Mouse (Mus musculus) MEL (cell line): ENCODE measurements around the gene Ptprf. TPM values are rescaled to one million over a fixed set of nuclear protein-coding genes. Genes with fewer than 3 reads are reported as not detected.

Source experiments
- DNase-seq: peaks from one replicate; pipeline ENCODE4 v3.0.0; 2011; ENCODE audit warnings: low read depth, low spot score
- H3K27ac ChIP-seq: 2 replicates; pipeline ENCODE4 v1.5.1; 2012; ENCODE audit warnings: low read depth, mild to moderate bottlenecking, control low read depth, low read length, moderate library complexity; ENCODE audit not compliant: control insufficient read depth
- H3K27me3 ChIP-seq, 2 experiments: fragments of 150-350 bp in 1 of 2; sonication (generic) in 1 of 2; 2 replicates each; pipeline ENCODE4 v1.6.1; 2012; ENCODE audit warnings: low read length in 2 of 2, mild to moderate bottlenecking in 2 of 2, improper control_type of control experiment in 1 of 2, moderate library complexity in 1 of 2; ENCODE audit not compliant: insufficient read depth in 2 of 2, control insufficient read depth in 1 of 2
- H3K36me3 ChIP-seq, 2 experiments: 2 replicates each; pipeline ENCODE4 v1.6.1; 2012 to 2014; ENCODE audit warnings: low read length in 2 of 2, improper control_type of control experiment in 1 of 2, inconsistent platforms in 1 of 2, mild to moderate bottlenecking in 1 of 2; ENCODE audit not compliant: insufficient read depth in 2 of 2, control insufficient read depth in 1 of 2
- H3K4me1 ChIP-seq, 2 experiments: fragments of 150-350 bp in 1 of 2; sonication (generic) in 1 of 2; 2 replicates each; pipeline ENCODE4 v1.6.1; 2012; ENCODE audit warnings: low read length in 2 of 2, improper control_type of control experiment in 1 of 2, mild to moderate bottlenecking in 1 of 2; ENCODE audit not compliant: insufficient read depth in 2 of 2, control insufficient read depth in 1 of 2
- H3K4me3 ChIP-seq, 2 experiments: fragments of 150-350 bp in 1 of 2; sonication (generic) in 1 of 2; 2 replicates each; pipeline ENCODE4 v1.5.1; 2012; ENCODE audit warnings: low read depth in 2 of 2, low read length in 2 of 2, mild to moderate bottlenecking in 2 of 2, moderate library complexity in 2 of 2, control low read depth in 1 of 2, improper control_type of control experiment in 1 of 2; ENCODE audit not compliant: control insufficient read depth in 1 of 2, insufficient read depth in 1 of 2
- H3K79me2 ChIP-seq: 2 replicates; pipeline ENCODE4 v1.6.1; 2012; ENCODE audit warnings: mild to moderate bottlenecking, low read length, moderate library complexity; ENCODE audit not compliant: control insufficient read depth, poor library complexity, insufficient read depth
- H3K9ac ChIP-seq: 2 replicates; pipeline ENCODE4 v1.6.1; 2012; ENCODE audit warnings: low read depth, mild to moderate bottlenecking, control low read depth, low read length, moderate library complexity; ENCODE audit not compliant: control insufficient read depth, poor library complexity, severe bottlenecking
- H3K9me3 ChIP-seq: fragments of 150-350 bp; sonication (generic); replicated peaks from 2 replicates; pipeline ENCODE4 v1.6.1; 2012; ENCODE audit warnings: mild to moderate bottlenecking, low read length, improper control_type of control experiment, moderate library complexity; ENCODE audit not compliant: insufficient read depth
- CHD1 ChIP-seq: IDR thresholded peaks from 2 replicates; pipeline ENCODE4 v1.6.1; 2012; ENCODE audit warnings: low read depth, mild to moderate bottlenecking, inconsistent platforms, low read length, improper control_type of control experiment
- CHD2 ChIP-seq: IDR thresholded peaks from 2 replicates; pipeline ENCODE4 v1.6.1; 2011; ENCODE audit warnings: low read length, improper control_type of control experiment
- E2F4 ChIP-seq: IDR thresholded peaks from 2 replicates; pipeline ENCODE4 v1.6.1; 2011; ENCODE audit warnings: low read depth, low read length, improper control_type of control experiment, borderline replicate concordance
- ETS1 ChIP-seq: IDR thresholded peaks from 2 replicates; pipeline ENCODE4 v1.6.1; 2012; ENCODE audit warnings: low read depth, mild to moderate bottlenecking, inconsistent platforms, low read length, improper control_type of control experiment, moderate library complexity
- GABPA ChIP-seq: IDR thresholded peaks from 2 replicates; pipeline ENCODE4 v1.6.1; 2012; ENCODE audit warnings: low read depth, mild to moderate bottlenecking, inconsistent platforms, low read length, improper control_type of control experiment, moderate library complexity
- GATA1 ChIP-seq: IDR thresholded peaks from 2 replicates; pipeline ENCODE4 v1.6.1; 2011; ENCODE audit warnings: low read depth, low read length, improper control_type of control experiment
- HCFC1 ChIP-seq: IDR thresholded peaks from 2 replicates; pipeline ENCODE4 v1.6.1; 2012; ENCODE audit warnings: low read depth, mild to moderate bottlenecking, inconsistent platforms, low read length, improper control_type of control experiment, moderate library complexity
- MAX ChIP-seq: IDR thresholded peaks from 2 replicates; pipeline ENCODE4 v1.6.1; 2011; ENCODE audit warnings: low read length, improper control_type of control experiment
- MXI1 ChIP-seq: IDR thresholded peaks from 2 replicates; pipeline ENCODE4 v1.6.1; 2011; ENCODE audit warnings: mild to moderate bottlenecking, low read depth, low read length, improper control_type of control experiment
- MYB ChIP-seq: IDR thresholded peaks from 2 replicates; pipeline ENCODE4 v1.6.1; 2011; ENCODE audit warnings: mild to moderate bottlenecking, low read depth, low read length, improper control_type of control experiment
- MYC ChIP-seq: IDR thresholded peaks from 2 replicates; pipeline ENCODE4 v1.6.1; 2011; ENCODE audit warnings: low read depth, mild to moderate bottlenecking, low read length, improper control_type of control experiment, moderate library complexity
- NELFE ChIP-seq: IDR thresholded peaks from 2 replicates; pipeline ENCODE4 v1.6.1; 2011; ENCODE audit warnings: low read depth, low read length, improper control_type of control experiment
- POLR2A ChIP-seq, 2 experiments: IDR thresholded peaks; 2 replicates each; pipeline ENCODE4 v1.6.1; 2011 to 2012; ENCODE audit warnings: low read length in 2 of 2, mild to moderate bottlenecking in 2 of 2, control low read depth in 1 of 2, improper control_type of control experiment in 1 of 2, low read depth in 1 of 2, moderate library complexity in 1 of 2; ENCODE audit not compliant: control insufficient read depth in 1 of 2, insufficient read depth in 1 of 2, poor library complexity in 1 of 2
- RAD21 ChIP-seq: IDR thresholded peaks from 2 replicates; pipeline ENCODE4 v1.6.1; 2011; ENCODE audit warnings: mild to moderate bottlenecking, low read depth, low read length, improper control_type of control experiment
- SIN3A ChIP-seq: IDR thresholded peaks from 2 replicates; pipeline ENCODE4 v1.6.1; 2012; ENCODE audit warnings: low read length, improper control_type of control experiment, inconsistent platforms
- TAL1 ChIP-seq: IDR thresholded peaks from 2 replicates; pipeline ENCODE4 v1.6.1; 2012; ENCODE audit warnings: mild to moderate bottlenecking, inconsistent platforms, low read length, moderate library complexity, mixed read lengths
- USF1 ChIP-seq: IDR thresholded peaks from 2 replicates; pipeline ENCODE4 v1.6.1; 2014; ENCODE audit warnings: low read depth, mild to moderate bottlenecking, inconsistent platforms, low read length, improper control_type of control experiment, moderate library complexity
- USF2 ChIP-seq, 2 experiments: IDR thresholded peaks; 2 replicates each; pipeline ENCODE4 v1.6.1; 2011 to 2012; ENCODE audit warnings: improper control_type of control experiment in 2 of 2, low read length in 2 of 2, borderline replicate concordance in 1 of 2, inconsistent platforms in 1 of 2, low read depth in 1 of 2, mild to moderate bottlenecking in 1 of 2; ENCODE audit not compliant: insufficient read depth in 1 of 2
- ZKSCAN1 ChIP-seq: IDR thresholded peaks from 2 replicates; pipeline ENCODE4 v1.6.1; 2012; ENCODE audit warnings: low read depth, mild to moderate bottlenecking, inconsistent platforms, low read length, improper control_type of control experiment, moderate library complexity
- ZMIZ1 ChIP-seq: IDR thresholded peaks from 2 replicates; pipeline ENCODE4 v1.6.1; 2012; ENCODE audit warnings: low read depth, mild to moderate bottlenecking, inconsistent platforms, low read length, improper control_type of control experiment, moderate library complexity
- ZNF384 ChIP-seq: IDR thresholded peaks from 2 replicates; pipeline ENCODE4 v1.6.1; 2012; ENCODE audit warnings: low read depth, mild to moderate bottlenecking, inconsistent platforms, low read length, improper control_type of control experiment
- polyA plus RNA-seq, 2 experiments: library from polyadenylated mRNA; stranded (reverse) in 1 of 2; unstranded in 1 of 2; fragments of >175 nt in 1 of 2; fragments of >200 nt in 1 of 2; gene quantifications; 2 replicates each; pipeline versions ENCODE4 v1.2.1 to v1.2.4; 2012; ENCODE audit warnings: low replicate concordance in 2 of 2, low read depth in 1 of 2; ENCODE audit not compliant: insufficient read length in 2 of 2, insufficient read depth in 1 of 2, missing spikeins in 1 of 2
- total RNA-seq: library from RNA; depleted of rRNA; stranded (reverse); fragments of 300-350 nt; gene quantifications from 2 replicates; pipeline ENCODE4 v1.2.3, GENCODE M21; 2012

Gene Ptprf
- total and polyA plus RNA-seq, 3 experiments = 0.04 TPM; not detected in 2

- DNase-seq = no peak
- no peaks in the 10 kb centered on the region for H3K79me2 ChIP-seq
- H3K4me1 ChIP-seq = no peaks in the 10 kb centered on the region
- H3K4me3 ChIP-seq = no peak overlapping the region
- H3K9me3 ChIP-seq = no peaks in the 10 kb centered on the region
- TF ChIP-seq CHD1 = no peak
- no peak for TF ChIP-seq MYC
- no peak for TF ChIP-seq MAX
- TF ChIP-seq MYB = no peak
- TF ChIP-seq CHD2 = no peak
- no peak for TF ChIP-seq USF1
- no peak for TF ChIP-seq HCFC1
- no peak for TF ChIP-seq ETS1
- no peak for TF ChIP-seq E2F4
- H3K27me3 ChIP-seq = peaks cover 0 to 3% of the 10 kb centered on the region in 2 experiments; a peak in 2 of 4 replicates
- no peak overlapping the region for H3K9ac ChIP-seq
- no peaks in the 10 kb centered on the region for H3K36me3 ChIP-seq
- H3K27ac ChIP-seq = no peak overlapping the region
Observed at GRCm38 (mm10) chr4:118288531-118288930, 2.7 kb downstream of the Ptprf start.

- no peak for DNase-seq
- peaks cover 0 to 5% of the 10 kb centered on the region in 2 experiments; a peak in 3 of 4 replicates for H3K27me3 ChIP-seq
- no peaks in the 10 kb centered on the region for H3K79me2 ChIP-seq
- TF ChIP-seq NELFE = no peak
- TF ChIP-seq POLR2A (IDR thresholded peaks at IDR 0.05; ENCODE audit: control insufficient read depth in 1 of 2, insufficient read depth in 1 of 2, low read depth in 1 of 2, low read length in 2 of 2, poor library complexity in 1 of 2) = no peak
- TF ChIP-seq ZKSCAN1 = no peak
- no peak for TF ChIP-seq ZNF384
- TF ChIP-seq TAL1 = no peak
- TF ChIP-seq, all 39 proteins: peak for 0
- H3K9ac ChIP-seq = no peak overlapping the region
- H3K27ac ChIP-seq = no peak overlapping the region
- no peaks in the 10 kb centered on the region for H3K9me3 ChIP-seq
- H3K4me3 ChIP-seq = no peak overlapping the region
- no peaks in the 10 kb centered on the region for H3K36me3 ChIP-seq
- no peaks in the 10 kb centered on the region for H3K4me1 ChIP-seq
Observed at GRCm38 (mm10) chr4:118286202-118286601, 5.0 kb downstream of the Ptprf start.

GRCm38 (mm10) chr4:118282182-118282562 is 9.0 kb downstream of the Ptprf start:
- no peak for TF ChIP-seq ZMIZ1
- TF ChIP-seq GATA1 = no peak
- TF ChIP-seq SIN3A = no peak
- no peak for TF ChIP-seq MYC
- TF ChIP-seq HCFC1 = no peak
- no peak for TF ChIP-seq RAD21
- TF ChIP-seq USF2 (IDR thresholded peaks at IDR 0.05; ENCODE audit: borderline replicate concordance in 1 of 2, insufficient read depth in 1 of 2, low read depth in 1 of 2, low read length in 2 of 2) = no peak
- TF ChIP-seq GABPA = no peak
- TF ChIP-seq MXI1 = no peak
- no peak for TF ChIP-seq ZKSCAN1
- H3K79me2 ChIP-seq = no peaks in the 10 kb centered on the region
- H3K27ac ChIP-seq = no peak overlapping the region
- H3K9me3 ChIP-seq = no peaks in the 10 kb centered on the region
- H3K4me3 ChIP-seq = no peak overlapping the region
- no peaks in the 10 kb centered on the region for H3K4me1 ChIP-seq
- H3K27me3 ChIP-seq = peaks cover 0 to 3% of the 10 kb centered on the region in 2 experiments; a peak in 2 of 4 replicates
- no peaks in the 10 kb centered on the region for H3K36me3 ChIP-seq
- H3K9ac ChIP-seq = no peak overlapping the region
- DNase-seq = no peak
